Mouse (Mus musculus) lung, embryonic 14.5 days (tissue): ENCODE results near the gene Ssh2. TPM values are rescaled to one million over a fixed set of nuclear protein-coding genes. Genes with fewer than 3 reads are reported as not detected.

Experiments
- ATAC-seq: fragments of 200-750 bp; cut with Nextera tagmentation; 2 replicates; pipeline ENCODE4 v1.8.0; 2017; ENCODE audit warnings: mild to moderate bottlenecking, moderate TSS enrichment, moderate library complexity; ENCODE audit not compliant: insufficient read depth
- DNase-seq: peaks from one replicate; pipeline ENCODE4 v3.0.0-alpha.2; 2015
- H3K27ac ChIP-seq: fragments of 300-500 bp; sonication (generic); 2 replicates; pipeline ENCODE4 v1.5.1; 2014; ENCODE audit warnings: low read depth, mild to moderate bottlenecking, moderate library complexity
- H3K27me3 ChIP-seq: fragments of 300-500 bp; sonication (generic); 2 replicates; pipeline ENCODE4 v1.6.1; 2014; ENCODE audit warnings: low read length, control low read depth; ENCODE audit not compliant: insufficient read depth
- H3K36me3 ChIP-seq: fragments of 300-500 bp; sonication (generic); 2 replicates; pipeline ENCODE4 v1.6.1; 2014; ENCODE audit warnings: control low read depth; ENCODE audit not compliant: insufficient read depth
- H3K4me1 ChIP-seq: fragments of 300-500 bp; sonication (generic); 2 replicates; pipeline ENCODE4 v1.6.1; 2014; ENCODE audit warnings: antibody characterized with exemption, control low read depth; ENCODE audit not compliant: insufficient read depth
- H3K4me2 ChIP-seq: fragments of 300-500 bp; sonication (generic); 2 replicates; pipeline ENCODE4 v1.6.1; 2014; ENCODE audit warnings: mild to moderate bottlenecking
- H3K4me3 ChIP-seq: fragments of 300-500 bp; sonication (generic); 2 replicates; pipeline ENCODE4 v1.5.1; 2014; ENCODE audit warnings: low read depth, low read length
- H3K9ac ChIP-seq: fragments of 300-500 bp; sonication (generic); 2 replicates; pipeline ENCODE4 v1.6.1; 2014
- H3K9me3 ChIP-seq: fragments of 300-500 bp; sonication (generic); 2 replicates; pipeline ENCODE4 v1.6.1; 2016; ENCODE audit warnings: low read depth, low read length, control low read depth
- CTCF ChIP-seq: IDR thresholded peaks from 2 replicates; pipeline ENCODE4 v1.5.1; 2016; ENCODE audit warnings: antibody characterized with exemption, low read depth
- WGBS: fragments of 180-500 bp; shearing (Covaris S2); extraction: QIAGEN DNeasy Blood & Tissue Kit; methylation state at CpG from one replicate; pipeline ENCODE4 v1.1.7; 2014; 5-methylcytosine and 5-hydroxymethylcytosine counted together
- polyA plus RNA-seq: library from polyadenylated mRNA; unstranded; fragments of >200 nt; fragmentation: Nextera tagmentation; extraction: Ambion mirVana; gene quantifications from 2 replicates; pipeline ENCODE4 v1.2.1, GENCODE M21; 2014

The Ssh2 gene
- polyA plus RNA-seq, 1 experiment from 2014 or later = 13.8 TPM

- no peaks in the 10 kb centered on the region for H3K36me3 ChIP-seq
- H3K27ac ChIP-seq = no peak overlapping the region
- 45% methylated on average over 8 of the region's 8 CpGs for WGBS
- H3K4me2 ChIP-seq = peak overlapping the region; percentile 99
- peaks cover 67% of the 10 kb centered on the region for H3K27me3 ChIP-seq
- no peaks in the 10 kb centered on the region for H3K9me3 ChIP-seq
- peak overlapping the region; percentile 54; the same call in 1 of the 2 replicates for H3K4me3 ChIP-seq
- DNase-seq = no peak
- peaks cover 4% of the 10 kb centered on the region; the same call in 1 of the 2 replicates for H3K4me1 ChIP-seq
- H3K9ac ChIP-seq = no peak overlapping the region; the same call in 1 of the 2 replicates
- no peak for ATAC-seq
- no peak for TF ChIP-seq CTCF
Observed at GRCm38 (mm10) chr11:77463101-77463445, 247.0 kb downstream of the Ssh2 start.

- no peak for TF ChIP-seq CTCF
- Histone ChIP-seq H3K4me3 (no peak overlapping the region), H3K4me1 (peaks cover 4% of the 10 kb centered on the region; the same call in 1 of the 2 replicates), H3K27me3 (peaks cover 71% of the 10 kb centered on the region), H3K36me3 (no peaks in the 10 kb centered on the region), H3K9ac (no peak overlapping the region), H3K27ac (no peak overlapping the region), H3K4me2 (no peak overlapping the region), H3K9me3 (no peaks in the 10 kb centered on the region)
- ATAC-seq = no peak
- WGBS = 64% methylated on average over 10 of the region's 10 CpGs
- DNase-seq = no peak
Observed at GRCm38 (mm10) chr11:77463786-77464185, 247.7 kb downstream of the Ssh2 start.

- TF ChIP-seq CTCF = no peak
- peak; percentile 47 for DNase-seq
- no peaks in the 10 kb centered on the region for H3K9me3 ChIP-seq
- no peak overlapping the region for H3K4me2 ChIP-seq
- no peak overlapping the region for H3K27ac ChIP-seq
- no peak overlapping the region for H3K4me3 ChIP-seq
- H3K27me3 ChIP-seq = peaks cover 71% of the 10 kb centered on the region
- ATAC-seq = no peak
- peaks cover 4% of the 10 kb centered on the region; the same call in 1 of the 2 replicates for H3K4me1 ChIP-seq
- H3K36me3 ChIP-seq = no peaks in the 10 kb centered on the region
- H3K9ac ChIP-seq = no peak overlapping the region
- WGBS = 42% methylated on average over 4 of the region's 4 CpGs
Observed at GRCm38 (mm10) chr11:77464684-77465083, 248.6 kb downstream of the Ssh2 start.

- H3K4me2 ChIP-seq = no peak overlapping the region
- no peak overlapping the region for H3K9ac ChIP-seq
- WGBS = 74% methylated on average over 3 of the region's 3 CpGs
- ATAC-seq (no peak), DNase-seq (no peak)
- H3K27ac ChIP-seq = no peak overlapping the region
- no peak overlapping the region for H3K4me3 ChIP-seq
- TF ChIP-seq CTCF = no peak
- H3K4me1 ChIP-seq = peaks cover 4% of the 10 kb centered on the region; the same call in 1 of the 2 replicates
- no peaks in the 10 kb centered on the region for H3K36me3 ChIP-seq
- H3K27me3 ChIP-seq = peaks cover 71% of the 10 kb centered on the region
- H3K9me3 ChIP-seq = no peaks in the 10 kb centered on the region
Observed at GRCm38 (mm10) chr11:77465111-77465510, 249.0 kb downstream of the Ssh2 start.

- no peak overlapping the region for H3K4me3 ChIP-seq
- H3K36me3 ChIP-seq = peaks cover 11% of the 10 kb centered on the region; the same call in 1 of the 2 replicates
- no peak overlapping the region for H3K9ac ChIP-seq
- H3K9me3 ChIP-seq = no peaks in the 10 kb centered on the region
- TF ChIP-seq CTCF = no peak
- H3K4me2 ChIP-seq = no peak overlapping the region; the same call in 1 of the 2 replicates
- H3K27me3 ChIP-seq = peaks cover 63% of the 10 kb centered on the region
- no peak for ATAC-seq
- WGBS = 25% methylated on average over 9 of the region's 9 CpGs
- H3K27ac ChIP-seq = no peak overlapping the region
- no peak for DNase-seq
- H3K4me1 ChIP-seq = peaks cover 4% of the 10 kb centered on the region; the same call in 1 of the 2 replicates
Observed at GRCm38 (mm10) chr11:77466544-77466943, 250.5 kb downstream of the Ssh2 start.

- Histone ChIP-seq H3K9ac (no peak overlapping the region), H3K36me3 (peaks cover 18% of the 10 kb centered on the region), H3K9me3 (no peaks in the 10 kb centered on the region), H3K27me3 (peaks cover 57% of the 10 kb centered on the region), H3K4me3 (no peak overlapping the region), H3K4me2 (peak overlapping the region; percentile 32), H3K4me1 (peaks cover 4% of the 10 kb centered on the region; the same call in 1 of the 2 replicates), H3K27ac (no peak overlapping the region)
- ATAC-seq (peak; percentile 19; the same call in 1 of the 2 replicates), DNase-seq (peak; percentile 77)
- peak; percentile 63 for TF ChIP-seq CTCF
- WGBS = 3% methylated on average over 25 of the region's 25 CpGs
Observed at GRCm38 (mm10) chr11:77467157-77467556, 251.1 kb downstream of the Ssh2 start.

- Histone ChIP-seq H3K9ac (no peak overlapping the region), H3K4me1 (peaks cover 4% of the 10 kb centered on the region; the same call in 1 of the 2 replicates), H3K4me3 (no peak overlapping the region), H3K9me3 (no peaks in the 10 kb centered on the region), H3K36me3 (peaks cover 24% of the 10 kb centered on the region), H3K27ac (no peak overlapping the region), H3K27me3 (peaks cover 51% of the 10 kb centered on the region), H3K4me2 (peak overlapping the region; percentile 32; the same call in 1 of the 2 replicates)
- peak; percentile 89 for TF ChIP-seq CTCF
- DNase-seq (peak; percentile 82), ATAC-seq (no peak)
- 10% methylated on average over 20 of the region's 20 CpGs for WGBS
Observed at GRCm38 (mm10) chr11:77467784-77468183, 251.7 kb downstream of the Ssh2 start.
